35 mouse cellular contexts compared by ENCODE assay signal in genomic region chr1:91001101-91001500, GRCm38 (mm10). TPM values are rescaled to one million over a fixed set of nuclear protein-coding genes. Genes with fewer than 3 reads are reported as not detected.
DNase-seq lines count a peak whose midpoint lies in the region; ATAC-seq and TF ChIP-seq lines count a peak whose summit lies in the region.
"Had no signal": no experiment of that assay in that cellular context is flagged by ENCODE, and none has a peak within 500 bp of the region (broad histone marks: within the 10 kb centered on the region; RNA-seq: fewer than 3 reads in every experiment).

No protein-coding gene starts in this region.

- TF ChIP-seq POLR2A in myocyte (IDR thresholded peaks at IDR 0.05; ENCODE audit: insufficient read length, low read depth), result no peak

- H3ac ChIP-seq in myocyte (ENCODE audit: control insufficient read depth, insufficient read length), result no peak overlapping the region

- ATAC-seq in heart, embryonic 15.5 days (replicated peaks; ENCODE audit: insufficient number of reproducible peaks, insufficient read depth, low FRiP score, low read depth), result no peak
- ATAC-seq: forebrain, embryonic 15.5 days; hindbrain, postnatal 0 days; intestine, postnatal 0 days; Patski had no signal

- DNase-seq in heart, embryonic 10.5 days (ENCODE audit: low spot score), result peak; percentile 68
- no peak for DNase-seq in heart, postnatal 14 days
- DNase-seq in lung, postnatal 36 days, result peak; percentile 35
- no peak for DNase-seq in lung, postnatal 25 days (ENCODE audit: low spot score)
- no peak for DNase-seq in layer of hippocampus, adult 9-11 months
- DNase-seq: adrenal gland, postnatal 36 days; B cell, adult 2 months; cerebellum, adult 9-10 months; gastrocnemius, postnatal 25 days; kidney, postnatal 4 days; retina, postnatal 1 day; right cerebral cortex, postnatal 25 days; spleen, adult 18-20 months; thymus, postnatal 14 days had no signal

- peaks cover 70% of the 10 kb centered on the region for H3K79me2 ChIP-seq in myocyte (ENCODE audit: control insufficient read depth, insufficient read depth)

- peaks cover 4% of the 10 kb centered on the region; the same call in 1 of the 2 replicates for H3K36me3 ChIP-seq in heart, embryonic 10.5 days
- no peaks in the 10 kb centered on the region for H3K36me3 ChIP-seq in heart, embryonic 15.5 days
- no peaks in the 10 kb centered on the region for H3K36me3 ChIP-seq in myocyte (ENCODE audit: control insufficient read depth, insufficient read depth)
- H3K36me3 ChIP-seq: embryonic facial prominence, embryonic 15.5 days; forebrain, embryonic 15.5 days; G1E; kidney, embryonic 15.5 days; liver, embryonic 15.5 days; lung, embryonic 15.5 days; midbrain, embryonic 12.5 days had no signal

- H3K9ac ChIP-seq in heart, embryonic 15.5 days, result peak overlapping the region; percentile 55
- H3K9ac ChIP-seq: embryonic facial prominence, embryonic 15.5 days; forebrain, embryonic 15.5 days; kidney, embryonic 15.5 days; liver, embryonic 15.5 days; lung, embryonic 15.5 days; midbrain, embryonic 12.5 days had no signal

- H3K27ac ChIP-seq in heart, embryonic 10.5 days, result peak overlapping the region; percentile 93
- H3K27ac ChIP-seq in heart, embryonic 15.5 days, result peak overlapping the region; percentile 92
- H3K27ac ChIP-seq: embryonic facial prominence, embryonic 15.5 days; forebrain, embryonic 15.5 days; hindbrain, postnatal 0 days; kidney, embryonic 15.5 days; left cerebral cortex, adult 2 months; liver, embryonic 15.5 days; lung, embryonic 15.5 days; macrophage; midbrain, embryonic 12.5 days had no signal

- H3K4me3 ChIP-seq in heart, embryonic 10.5 days, result peak overlapping the region; percentile 80
- peak overlapping the region; percentile 90 for H3K4me3 ChIP-seq in heart, embryonic 15.5 days
- H3K4me3 ChIP-seq in myocyte, result no peak overlapping the region
- H3K4me3 ChIP-seq: embryonic facial prominence, embryonic 15.5 days; forebrain, embryonic 15.5 days; kidney, embryonic 15.5 days; left cerebral cortex, adult 2 months; liver, embryonic 15.5 days; lung, embryonic 15.5 days; midbrain, embryonic 12.5 days had no signal

- 0 out of 2 replicates have a peak, but pooled peaks cover under 1% of the 10 kb centered on the region for H3K9me3 ChIP-seq in heart, embryonic 10.5 days
- no peaks in the 10 kb centered on the region for H3K9me3 ChIP-seq in heart, embryonic 15.5 days (replicated peaks)
- H3K9me3 ChIP-seq: embryonic facial prominence, embryonic 15.5 days; forebrain, embryonic 15.5 days; kidney, embryonic 15.5 days; liver, embryonic 15.5 days; lung, embryonic 15.5 days; midbrain, embryonic 12.5 days had no signal

- 24% methylated on average over 3 of the region's 3 CpGs for WGBS in heart, embryonic 10.5 days
- WGBS in heart, embryonic 15.5 days, result 38% methylated on average over 3 of the region's 3 CpGs

- H3K4me2 ChIP-seq in heart, embryonic 15.5 days, result peak overlapping the region; percentile 76
- H3K4me2 ChIP-seq in myocyte (ENCODE audit: low read depth), result peak overlapping the region; percentile 95
- H3K4me2 ChIP-seq: embryonic facial prominence, embryonic 15.5 days; forebrain, embryonic 15.5 days; kidney, embryonic 15.5 days; liver, embryonic 15.5 days; lung, embryonic 15.5 days; midbrain, embryonic 12.5 days had no signal

- intact Hi-C loops in heart, postnatal 14 days (cut with DNase I), result no loop called here

- H3K27me3 ChIP-seq in heart, embryonic 10.5 days (ENCODE audit: insufficient read depth, poor library complexity, severe bottlenecking), result 0 out of 2 replicates have a peak, but pooled peaks cover 4% of the 10 kb centered on the region
- no peaks in the 10 kb centered on the region for H3K27me3 ChIP-seq in heart, embryonic 15.5 days
- no peaks in the 10 kb centered on the region for H3K27me3 ChIP-seq in myocyte (ENCODE audit: control insufficient read depth, insufficient read depth, insufficient read length)
- H3K27me3 ChIP-seq: embryonic facial prominence, embryonic 15.5 days; forebrain, embryonic 15.5 days; kidney, embryonic 15.5 days; lung, embryonic 15.5 days; Patski had no signal

- peaks cover 63% of the 10 kb centered on the region for H3K4me1 ChIP-seq in heart, embryonic 10.5 days
- H3K4me1 ChIP-seq in heart, embryonic 15.5 days (replicated peaks), result peaks cover 63% of the 10 kb centered on the region

TF ChIP-seq in myocyte, 11 proteins besides CTCF, POLR2A, EP300 and RAD21:
- TF ChIP-seq TCF12 (IDR thresholded peaks at IDR 0.05; ENCODE audit: insufficient read depth, poor library complexity, severe bottlenecking) (no peak), REST (IDR thresholded peaks at IDR 0.05; ENCODE audit: insufficient read depth, insufficient read length) (no peak), MYOG (IDR thresholded peaks at IDR 0.05; ENCODE audit: control insufficient read depth in 1 of 3, insufficient read depth in 1 of 3, insufficient read length in 2 of 3, low read depth in 2 of 3) (no peak), MYOD1 (IDR thresholded peaks at IDR 0.05; ENCODE audit: control insufficient read depth in 1 of 3, insufficient read length in 2 of 3, low read depth in 2 of 3) (no peak), POLR2AphosphoS2 (IDR thresholded peaks at IDR 0.05; ENCODE audit: insufficient read length, low read depth) (no peak)

RNA-seq across cellular contexts. Expression of gene Lrrfip1, which starts 2.6 kb away (rescaled TPM):
- 91.6 and 129 TPM in 2 replicates for polyA plus RNA-seq in heart, embryonic 10.5 days (2016; fragmentation: Nextera tagmentation; extraction: Ambion mirVana)
- total RNA-seq in heart, postnatal 14 days (2021), result 100 to 1,000 TPM; 101 to 109 TPM
- 136 and 149 TPM in 2 replicates for polyA plus RNA-seq in heart, embryonic 15.5 days (2015; fragmentation: Nextera tagmentation; extraction: Ambion mirVana)
- 83.3 TPM for polyA plus RNA-seq in myocyte (2012; fragmentation: generic; extraction: Trizol)
- polyA plus RNA-seq: G1E had no signal

RNA-seq across cellular contexts. Expression of gene Rab17, which starts 31.6 kb away (rescaled TPM):
- polyA plus RNA-seq in heart, embryonic 10.5 days (2016; fragmentation: Nextera tagmentation; extraction: Ambion mirVana), result 0.71 and 0.94 TPM in 2 replicates
- total RNA-seq in heart, postnatal 14 days (2021), result 1 to 10 TPM; 2.5 to 3.1 TPM
- polyA plus RNA-seq in heart, embryonic 15.5 days (2015; fragmentation: Nextera tagmentation; extraction: Ambion mirVana), result 2.9 and 3.0 TPM in 2 replicates
- polyA plus RNA-seq in myocyte (2012; fragmentation: generic; extraction: Trizol), result not detected
- total RNA-seq: adrenal gland, adult 18-20 months; adrenal gland, postnatal 36 days; gastrocnemius, postnatal 25 days; hindbrain, postnatal 0 days; left cerebral cortex, postnatal 36 days had no signal
- polyA plus RNA-seq: G1E; hindbrain, postnatal 0 days; macrophage; midbrain, embryonic 12.5 days had no signal

RNA-seq across cellular contexts. Expression of gene Prlh, which starts 48.2 kb away (rescaled TPM):
- not detected in 2 replicates for polyA plus RNA-seq in heart, embryonic 10.5 days (2016; fragmentation: Nextera tagmentation; extraction: Ambion mirVana)
- not detected for total RNA-seq in heart, postnatal 14 days (2021)
- polyA plus RNA-seq in heart, embryonic 15.5 days (2015; fragmentation: Nextera tagmentation; extraction: Ambion mirVana), result not detected in 2 replicates
- not detected for polyA plus RNA-seq in myocyte (2012; fragmentation: generic; extraction: Trizol)
- total RNA-seq: adrenal gland, adult 18-20 months; adrenal gland, postnatal 36 days; CH12.LX; common myeloid progenitor, adult 5-6 weeks; G1E; gastrocnemius, postnatal 25 days; hematopoietic stem cell, adult 5-6 weeks; hindbrain, postnatal 0 days; layer of hippocampus, postnatal 10 days; left cerebral cortex, adult 2 months; left cerebral cortex, postnatal 36 days had no signal
- polyA plus RNA-seq: embryonic facial prominence, embryonic 15.5 days; forebrain, embryonic 15.5 days; G1E; intestine, postnatal 0 days; kidney, embryonic 15.5 days; limb, embryonic 14.5 days; liver, embryonic 15.5 days; lung, embryonic 15.5 days; macrophage; midbrain, embryonic 12.5 days; Patski had no signal

Comparison
In these comparisons a context has a peak if more than half of its experiments do, and no peak if none do; other contexts are left out.
1. DNase-seq: peak in heart, embryonic 10.5 days (single experiment) and lung, postnatal 36 days (single experiment); none in heart, postnatal 14 days (0 of 2), lung, postnatal 25 days (single experiment) and layer of hippocampus, adult 9-11 months (single experiment).